Mouse (Mus musculus): ENCODE results near the gene Endou. TPM values are rescaled to one million over a fixed set of nuclear protein-coding genes. Genes with fewer than 3 reads are reported as not detected.
A peak's percentile ranks its signal among the peaks of the same experiment; 100 is the strongest.

Endou gene
- total RNA-seq, 2 experiments from 2014 or later, result 0.36 to 0.91 TPM

DNA sequence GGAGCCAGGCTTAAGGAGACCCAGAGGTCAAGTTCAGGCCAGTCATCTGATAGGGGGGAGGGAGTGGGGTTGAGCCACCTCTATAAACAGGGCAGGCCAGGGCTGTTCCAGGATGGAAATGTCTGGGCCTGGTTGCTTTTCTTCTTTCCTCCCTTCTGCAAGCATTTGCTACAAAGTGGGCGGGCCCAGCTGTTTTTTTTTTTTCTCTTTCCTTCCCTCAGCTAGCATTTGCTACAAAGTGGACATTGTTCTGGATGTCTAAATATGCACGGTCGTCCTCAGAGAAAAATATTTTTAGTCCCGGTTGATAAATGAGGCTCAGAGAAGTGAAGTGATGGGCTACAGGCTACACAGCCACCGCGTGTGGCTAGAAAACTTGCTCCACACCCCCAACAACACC is 23.3 kb upstream of the Endou start:
- DNase-seq, result no peak

GRCm38 (mm10) chr15:97752491-97752890 is 21.4 kb upstream of the Endou start:
- no peak for DNase-seq

GRCm38 (mm10) chr15:97751676-97752075 is 20.5 kb upstream of the Endou start:
- DNase-seq, result no peak

GRCm38 (mm10) chr15:97750697-97751096 is 19.6 kb upstream of the Endou start:
- DNase-seq, result peak; percentile 59

GRCm38 (mm10) chr15:97749841-97750240 is 18.7 kb upstream of the Endou start:
- no peak for DNase-seq

GRCm38 (mm10) chr15:97749397-97749796 is 18.3 kb upstream of the Endou start:
- DNase-seq, result no peak

GRCm38 (mm10) chr15:97748964-97749363 is 17.8 kb upstream of the Endou start:
- DNase-seq, result no peak

DNA sequence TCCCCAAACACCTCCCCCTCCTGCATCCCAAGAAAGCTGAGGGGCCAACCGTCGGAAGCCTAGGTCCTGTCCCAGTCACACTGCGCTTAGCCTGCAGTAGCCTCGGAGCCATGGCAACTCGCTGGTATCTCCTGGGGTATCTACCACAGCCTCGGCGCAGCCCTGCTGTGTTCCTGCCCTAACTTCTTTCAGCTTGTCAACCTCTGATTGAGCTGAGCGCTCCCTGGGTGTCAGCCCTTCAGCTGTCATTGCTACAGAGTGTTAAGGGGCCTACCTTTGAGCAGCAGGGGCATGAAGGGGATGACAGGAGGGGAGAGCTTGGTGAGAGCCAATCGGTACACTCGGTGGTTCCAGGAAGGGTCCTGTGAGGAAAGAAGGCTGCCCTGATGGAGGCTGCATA is 17.2 kb upstream of the Endou start:
- peak; percentile 33 for DNase-seq

DNA sequence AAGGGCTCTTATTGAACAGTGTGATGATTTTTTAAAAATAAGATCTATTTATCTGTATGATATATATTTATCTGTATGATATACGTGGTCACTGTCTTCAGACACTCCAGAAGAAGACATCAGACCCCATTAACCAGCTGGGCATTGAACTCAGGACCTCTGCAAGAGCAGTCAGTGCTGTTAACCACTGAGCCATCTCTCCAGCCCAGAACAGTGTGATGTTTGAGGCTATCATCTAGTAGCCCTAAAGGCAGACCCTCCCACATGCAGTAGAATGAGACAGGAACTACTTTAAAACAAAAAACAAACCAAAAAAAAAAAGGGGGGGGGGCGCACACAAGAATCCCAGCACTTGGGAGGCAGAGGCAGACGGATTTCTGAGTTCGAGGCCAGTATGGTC is 16.3 kb upstream of the Endou start:
- DNase-seq, result no peak

GRCm38 (mm10) chr15:97746748-97747147 is 15.6 kb upstream of the Endou start:
- DNase-seq, result no peak

- DNase-seq, result no peak
Measured at GRCm38 (mm10) chr15:97746278-97746677, 15.1 kb upstream of the Endou start.

DNA sequence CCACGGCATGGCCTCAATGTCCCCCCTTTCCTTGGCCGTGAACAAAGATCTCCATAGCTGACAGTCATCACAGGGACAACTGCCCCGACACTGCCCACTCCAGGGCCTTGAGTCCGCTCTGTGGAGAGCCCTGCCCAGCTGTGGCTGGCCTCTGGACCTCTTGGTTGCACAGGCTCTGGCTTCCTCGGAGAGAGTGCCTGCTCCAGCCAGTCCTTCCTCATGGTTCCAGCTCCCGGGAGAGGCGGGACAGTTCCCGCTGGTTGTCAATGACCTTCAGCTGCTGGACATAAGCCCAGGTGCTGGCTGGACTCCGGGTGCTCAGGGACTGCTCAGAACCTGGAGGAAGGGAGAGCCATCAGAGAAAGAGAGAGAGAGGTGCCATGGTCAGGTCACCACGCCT is 14.2 kb upstream of the Endou start:
- DNase-seq, result peak; percentile 84

DNA sequence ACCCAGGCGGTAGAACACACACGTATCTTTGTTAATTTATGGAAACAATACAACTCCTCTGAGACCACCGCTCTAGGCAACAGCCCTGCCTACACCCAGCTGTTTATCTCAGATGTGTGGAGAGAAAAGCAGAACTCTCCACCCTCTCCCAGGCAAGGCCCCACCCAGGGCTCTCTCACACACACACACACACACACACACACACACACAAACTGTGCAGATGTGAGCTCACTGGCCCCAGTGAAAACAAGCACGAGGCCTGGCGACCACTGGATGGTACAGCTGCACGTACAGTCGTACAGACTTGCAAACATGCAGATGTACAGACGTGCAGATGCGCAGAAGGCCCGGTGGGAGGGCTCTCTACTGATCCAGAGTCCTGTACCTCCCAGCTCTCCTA is 13.8 kb upstream of the Endou start:
- peak; percentile 37 for DNase-seq

GRCm38 (mm10) chr15:97743961-97744525 is 12.9 kb upstream of the Endou start:
- DNase-seq, result no peak

DNA sequence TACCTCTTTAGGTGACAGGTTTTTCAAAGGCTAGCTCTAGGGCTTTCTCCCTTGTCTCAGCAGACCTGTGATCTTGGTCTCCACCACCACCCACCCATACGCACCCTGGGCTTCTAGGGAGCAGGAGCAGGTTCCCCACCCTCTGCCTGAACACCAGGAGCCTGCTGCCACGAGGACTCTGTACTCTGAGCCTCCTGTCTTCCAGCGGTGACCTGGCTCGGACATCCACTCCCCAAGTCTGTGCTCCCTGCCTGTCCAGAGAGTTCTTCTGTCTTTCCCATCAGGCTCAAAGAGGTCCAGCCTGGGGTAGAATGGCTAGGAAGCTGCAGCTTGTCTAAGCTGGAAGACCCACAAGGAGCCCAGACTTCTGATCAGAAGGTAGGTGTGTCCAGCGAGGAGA is 12.1 kb upstream of the Endou start:
- no peak for DNase-seq

DNA sequence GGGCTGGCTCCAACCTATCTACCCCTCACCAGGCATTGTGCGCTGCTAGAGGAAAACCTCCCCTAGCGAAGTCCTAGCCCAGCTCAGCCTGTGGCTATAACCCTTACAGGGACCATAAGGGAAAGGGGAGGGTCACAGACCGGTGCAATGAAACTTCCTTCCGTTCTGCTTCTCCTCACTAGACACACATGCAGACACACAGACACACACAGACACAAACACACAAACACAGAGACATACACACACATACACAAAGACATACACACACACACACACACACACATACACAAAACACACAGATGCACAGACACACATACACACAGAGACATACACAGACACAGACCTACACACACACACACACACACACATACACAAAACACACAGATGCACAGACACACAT is 11.5 kb upstream of the Endou start:
- no peak for DNase-seq

DNA sequence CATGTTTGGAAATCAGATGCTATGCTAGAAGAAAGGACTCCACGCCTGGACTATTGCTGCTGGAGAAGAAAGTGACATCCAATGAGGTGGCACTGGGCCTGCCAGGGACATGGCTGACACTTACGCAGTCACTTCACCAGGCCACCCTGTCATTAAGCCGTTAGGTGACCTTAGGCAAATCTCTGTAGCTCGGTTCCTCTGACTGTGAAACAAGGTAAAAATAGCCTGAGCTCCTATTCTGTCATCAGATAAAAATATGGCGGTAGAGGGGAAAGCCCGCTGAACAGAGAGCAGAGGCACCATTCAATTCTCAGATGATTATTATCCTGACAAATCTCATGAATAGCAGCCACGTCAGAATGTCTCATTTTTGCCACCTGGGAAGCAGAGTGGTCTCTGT is 10.9 kb upstream of the Endou start:
- no peak for DNase-seq

DNA sequence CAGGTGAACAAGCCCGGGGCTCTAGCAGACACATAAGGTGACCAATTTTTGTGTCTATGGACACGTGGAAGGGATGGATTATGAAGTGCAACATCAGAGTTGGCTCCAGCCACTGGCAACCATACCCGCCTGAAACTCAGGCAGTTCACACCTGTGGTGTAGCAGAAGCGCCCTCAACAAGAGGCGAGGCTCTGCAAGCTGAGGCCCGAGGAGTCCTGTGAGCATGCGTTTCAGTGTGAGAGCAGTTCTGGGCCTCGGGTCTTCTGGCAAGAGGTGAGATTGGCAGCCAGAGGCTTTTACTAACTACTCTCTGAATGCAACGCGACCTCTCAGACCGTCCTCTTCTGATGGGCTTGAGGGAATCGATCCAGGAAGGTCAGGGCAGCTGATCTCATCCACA is 10.5 kb upstream of the Endou start:
- no peak for DNase-seq

GRCm38 (mm10) chr15:97740283-97740732 is 9.2 kb upstream of the Endou start:
- DNase-seq, result no peak

GRCm38 (mm10) chr15:97738923-97739322 is 7.8 kb upstream of the Endou start:
- no peak for DNase-seq

- DNase-seq, result no peak
Measured at GRCm38 (mm10) chr15:97731988-97732387, 849 bp upstream of the Endou start.

DNA sequence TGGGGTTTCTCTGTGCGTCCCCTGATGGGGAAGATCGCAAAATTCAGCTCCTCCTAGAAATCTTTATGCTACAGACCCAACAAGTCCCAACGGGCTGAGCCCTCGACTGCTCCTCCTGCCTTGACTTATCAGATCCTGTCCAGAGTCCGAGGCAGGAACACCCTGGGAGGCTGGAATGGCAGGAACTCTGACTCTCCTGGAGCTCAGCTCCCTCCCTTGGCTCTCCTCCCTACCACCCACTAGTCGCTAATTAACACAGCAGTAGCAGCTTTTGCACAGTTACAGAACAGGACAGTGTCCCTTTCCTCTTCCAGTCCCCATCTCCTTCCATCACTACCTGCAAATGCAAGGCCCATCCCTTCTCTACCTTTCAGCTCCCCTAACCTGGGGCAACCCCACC is 774 bp downstream of the Endou start:
- no peak for DNase-seq

DNA sequence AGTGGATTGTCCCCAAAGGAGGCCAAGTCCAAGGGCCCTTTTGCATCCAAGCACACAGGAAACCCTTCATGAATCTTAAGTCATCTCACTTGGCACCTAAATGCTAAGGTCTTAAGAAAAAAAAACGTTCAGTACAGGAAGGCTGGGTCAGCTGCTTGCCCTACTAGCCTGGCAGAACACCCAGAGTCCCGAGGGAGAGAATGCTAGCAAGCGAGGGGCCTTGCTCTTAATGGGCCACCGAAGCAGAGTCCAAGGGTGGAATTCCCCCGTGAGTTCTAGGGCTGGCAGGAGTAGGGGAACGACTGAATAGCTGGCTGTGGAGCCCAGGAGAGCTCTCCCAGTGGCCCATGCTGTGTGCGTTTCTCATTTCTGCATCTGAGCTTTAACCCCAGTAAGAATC is 2.3 kb downstream of the Endou start:
- no peak for DNase-seq

DNA sequence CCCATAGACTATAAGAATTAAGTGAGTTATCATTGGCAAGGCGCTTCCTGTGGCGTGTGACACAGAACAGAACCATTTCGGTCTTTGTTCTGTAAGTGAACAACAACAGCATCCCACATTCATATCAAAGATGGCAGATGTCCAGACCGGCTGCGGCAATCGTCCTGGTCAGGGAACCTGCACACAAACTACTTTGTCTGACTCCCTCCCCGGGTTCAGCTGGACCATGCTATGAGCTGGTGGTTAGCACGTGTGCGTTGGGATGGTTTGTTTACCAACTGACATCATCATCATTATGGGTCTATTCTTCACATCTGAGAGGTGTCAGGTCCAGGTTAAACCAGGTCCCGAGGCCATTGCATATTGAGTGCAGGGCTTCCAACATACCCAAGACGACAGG is 2.7 kb downstream of the Endou start:
- no peak for DNase-seq

- DNase-seq, result no peak
Measured at GRCm38 (mm10) chr15:97727520-97727919, 3.6 kb downstream of the Endou start.

All from gastrocnemius, postnatal 25 days (tissue).